Mouse (Mus musculus) spleen, adult 2 months (tissue): Measurements from ENCODE around the gene Gm45837. TPM values are rescaled to one million over a fixed set of nuclear protein-coding genes. Genes with fewer than 3 reads are reported as not detected.

ENCODE experiments used
- DNase-seq, 2 experiments: peaks; one replicate each; pipeline versions ENCODE4 v3.0.0 to v3.0.0-alpha.2; 2012 to 2021; ENCODE audit warnings: low spot score in 2 of 2, low read depth in 1 of 2
- H3K27ac ChIP-seq: fragments of 200-500 bp; 2 replicates; pipeline ENCODE4 v1.5.1; 2012; ENCODE audit warnings: low read length, inconsistent platforms; ENCODE audit not compliant: insufficient read depth
- H3K27me3 ChIP-seq: fragments of 200-500 bp; 2 replicates; pipeline ENCODE4 v1.6.1; 2012; ENCODE audit warnings: mild to moderate bottlenecking, moderate library complexity, low read length, inconsistent platforms; ENCODE audit not compliant: control insufficient read depth, insufficient read depth
- H3K36me3 ChIP-seq: fragments of 200-500 bp; 2 replicates; pipeline ENCODE4 v1.6.1; 2012; ENCODE audit warnings: mild to moderate bottlenecking, low read length, inconsistent platforms; ENCODE audit not compliant: control insufficient read depth, insufficient read depth
- H3K4me1 ChIP-seq: fragments of 200-500 bp; 2 replicates; pipeline ENCODE4 v1.6.1; 2011; ENCODE audit warnings: inconsistent platforms; ENCODE audit not compliant: control insufficient read depth, insufficient read depth, insufficient read length
- H3K4me3 ChIP-seq: fragments of 200-500 bp; 2 replicates; pipeline ENCODE4 v1.5.1; 2011; ENCODE audit warnings: mild to moderate bottlenecking, inconsistent platforms; ENCODE audit not compliant: insufficient read depth, insufficient read length; ENCODE audit errors: extremely low read depth
- CTCF ChIP-seq: fragments of 200-500 bp; IDR thresholded peaks from 2 replicates; pipeline ENCODE4 v1.5.1; 2011; ENCODE audit warnings: mild to moderate bottlenecking, inconsistent platforms; ENCODE audit not compliant: insufficient read depth, insufficient read length, insufficient replicate concordance; ENCODE audit errors: extremely low read depth
- POLR2A ChIP-seq: fragments of 200-500 bp; IDR thresholded peaks from 2 replicates; pipeline ENCODE4 v1.6.1; 2011; ENCODE audit warnings: low read depth, low read length, inconsistent platforms
- WGBS: fragments of 180-500 bp; shearing (Covaris S2); methylation state at CpG from one replicate; pipeline ENCODE4 v1.1.7; 2018; 5-methylcytosine and 5-hydroxymethylcytosine counted together
- polyA plus RNA-seq: library from polyadenylated mRNA; depleted of rRNA; stranded (reverse); fragments of >200 nt; gene quantifications from 2 replicates; pipeline ENCODE4 v1.2.3, GENCODE M21; 2012

Gene Gm45837
- polyA plus RNA-seq, 1 experiment, result not detected

- H3K36me3 ChIP-seq, result no peaks in the 10 kb centered on the region
- no peak for TF ChIP-seq POLR2A
- TF ChIP-seq CTCF, result no peak
- WGBS, result 71% methylated on average over 3 of the region's 3 CpGs
- peaks cover 15% of the 10 kb centered on the region; the same call in 1 of the 2 replicates for H3K4me1 ChIP-seq
- H3K27me3 ChIP-seq, result no peaks in the 10 kb centered on the region
- no peak for DNase-seq
- no peak overlapping the region for H3K27ac ChIP-seq
- H3K4me3 ChIP-seq, result no peak overlapping the region
Measured at GRCm38 (mm10) chr7:101471968-101472480, 61.3 kb downstream of the Gm45837 start.

DNA sequence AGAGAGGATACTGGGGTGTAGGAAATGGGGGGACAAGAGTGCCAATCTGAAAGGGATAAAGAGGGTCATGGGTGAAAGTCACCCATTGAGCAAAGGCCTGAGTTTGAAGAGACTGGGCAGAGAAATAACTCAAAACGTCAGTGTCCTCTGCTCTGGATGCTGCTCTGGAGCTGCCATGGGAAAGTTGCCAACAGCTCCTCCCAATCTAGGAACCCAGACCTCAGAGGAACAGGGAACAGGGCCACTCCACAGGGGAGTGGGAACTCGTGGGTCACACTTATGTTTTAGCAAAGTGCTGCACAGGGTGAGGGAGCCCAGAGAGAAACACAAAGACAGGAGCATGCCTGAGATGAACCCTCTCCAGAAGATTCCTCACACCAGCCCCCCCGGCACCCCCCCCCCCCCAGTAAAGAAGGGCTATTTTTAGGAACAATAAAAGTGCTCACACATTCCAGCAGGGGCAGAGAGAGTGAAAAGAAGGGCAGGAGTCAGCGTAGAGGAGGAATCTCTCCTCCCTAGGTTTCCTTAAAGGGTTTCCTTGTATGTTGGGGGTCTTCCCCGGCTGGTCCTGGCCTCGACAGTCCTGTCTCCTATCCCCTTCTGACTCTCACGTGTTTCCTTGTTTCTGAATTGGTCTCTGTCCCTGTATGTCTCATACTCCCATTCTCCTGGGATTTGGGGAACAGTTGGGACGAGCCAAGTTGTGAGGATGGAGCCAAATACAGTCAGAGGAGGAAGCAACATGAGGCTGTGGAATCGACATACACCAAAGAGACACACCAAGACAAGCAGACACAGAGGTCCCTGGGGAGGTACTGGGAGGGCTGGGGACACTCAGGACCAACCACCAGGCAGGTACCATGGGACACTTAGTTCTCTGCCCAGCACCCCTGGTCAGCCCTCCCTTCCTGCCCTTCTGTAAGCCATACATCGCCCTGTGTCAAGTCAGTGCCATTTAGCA is 62.2 kb downstream of the Gm45837 start:
- no peak for DNase-seq
- no peaks in the 10 kb centered on the region for H3K27me3 ChIP-seq
- TF ChIP-seq CTCF (no peak), POLR2A (no peak)
- 64% methylated on average over 10 of the region's 10 CpGs for WGBS
- no peak overlapping the region for H3K4me3 ChIP-seq
- no peaks in the 10 kb centered on the region for H3K36me3 ChIP-seq
- no peak overlapping the region for H3K27ac ChIP-seq
- H3K4me1 ChIP-seq, result peaks cover 12% of the 10 kb centered on the region; the same call in 1 of the 2 replicates

- Histone ChIP-seq H3K27ac (no peak overlapping the region), H3K27me3 (no peaks in the 10 kb centered on the region), H3K4me3 (no peak overlapping the region), H3K4me1 (peaks cover 23% of the 10 kb centered on the region; the same call in 1 of the 2 replicates), H3K36me3 (no peaks in the 10 kb centered on the region)
- TF ChIP-seq CTCF, result no peak
- DNase-seq, result no peak
- WGBS, result 66% methylated on average over 5 of the region's 5 CpGs
Measured at GRCm38 (mm10) chr7:101474399-101474811, 63.7 kb downstream of the Gm45837 start.

GRCm38 (mm10) chr7:101476028-101476427 is 65.3 kb downstream of the Gm45837 start:
- DNase-seq, result no peak
- H3K4me3 ChIP-seq, result no peak overlapping the region
- no peaks in the 10 kb centered on the region for H3K27me3 ChIP-seq
- H3K4me1 ChIP-seq, result peaks cover 17% of the 10 kb centered on the region; the same call in 1 of the 2 replicates
- H3K36me3 ChIP-seq, result no peaks in the 10 kb centered on the region
- no peak for TF ChIP-seq POLR2A
- no peak for TF ChIP-seq CTCF
- WGBS, result 77% methylated on average over 3 of the region's 3 CpGs
- no peak overlapping the region for H3K27ac ChIP-seq

- H3K36me3 ChIP-seq, result no peaks in the 10 kb centered on the region
- no peaks in the 10 kb centered on the region for H3K27me3 ChIP-seq
- H3K4me3 ChIP-seq, result no peak overlapping the region
- H3K27ac ChIP-seq, result no peak overlapping the region
- peaks cover 15% of the 10 kb centered on the region; the same call in 1 of the 2 replicates for H3K4me1 ChIP-seq
- no peak for DNase-seq
- TF ChIP-seq POLR2A, result no peak
- TF ChIP-seq CTCF, result no peak
- WGBS, result 75% methylated on average over 4 of the region's 4 CpGs
Measured at GRCm38 (mm10) chr7:101476493-101476892, 65.8 kb downstream of the Gm45837 start.

GRCm38 (mm10) chr7:101477200-101477599 is 66.5 kb downstream of the Gm45837 start:
- no peak for DNase-seq
- WGBS, result 85% methylated on average over 5 of the region's 5 CpGs

GRCm38 (mm10) chr7:101478099-101478498 is 67.4 kb downstream of the Gm45837 start:
- WGBS, result 53% methylated on average over 5 of the region's 5 CpGs
- H3K27ac ChIP-seq, result no peak overlapping the region
- no peaks in the 10 kb centered on the region for H3K27me3 ChIP-seq
- TF ChIP-seq POLR2A (no peak), CTCF (no peak)
- H3K36me3 ChIP-seq, result no peaks in the 10 kb centered on the region
- peaks cover 21% of the 10 kb centered on the region; the same call in 1 of the 2 replicates for H3K4me1 ChIP-seq
- DNase-seq, result no peak
- no peak overlapping the region for H3K4me3 ChIP-seq

More at GRCm38 (mm10) chr7:101477200-101477599, 66.5 kb downstream of the Gm45837 start:
- no peaks in the 10 kb centered on the region for H3K27me3 ChIP-seq
- no peak overlapping the region for H3K27ac ChIP-seq
- peaks cover 15% of the 10 kb centered on the region; the same call in 1 of the 2 replicates for H3K4me1 ChIP-seq
- H3K36me3 ChIP-seq, result no peaks in the 10 kb centered on the region
- TF ChIP-seq POLR2A, result no peak
- TF ChIP-seq CTCF, result no peak
- no peak overlapping the region for H3K4me3 ChIP-seq
